8 mouse cellular contexts compared by ENCODE assay signal in the genomic region with DNA sequence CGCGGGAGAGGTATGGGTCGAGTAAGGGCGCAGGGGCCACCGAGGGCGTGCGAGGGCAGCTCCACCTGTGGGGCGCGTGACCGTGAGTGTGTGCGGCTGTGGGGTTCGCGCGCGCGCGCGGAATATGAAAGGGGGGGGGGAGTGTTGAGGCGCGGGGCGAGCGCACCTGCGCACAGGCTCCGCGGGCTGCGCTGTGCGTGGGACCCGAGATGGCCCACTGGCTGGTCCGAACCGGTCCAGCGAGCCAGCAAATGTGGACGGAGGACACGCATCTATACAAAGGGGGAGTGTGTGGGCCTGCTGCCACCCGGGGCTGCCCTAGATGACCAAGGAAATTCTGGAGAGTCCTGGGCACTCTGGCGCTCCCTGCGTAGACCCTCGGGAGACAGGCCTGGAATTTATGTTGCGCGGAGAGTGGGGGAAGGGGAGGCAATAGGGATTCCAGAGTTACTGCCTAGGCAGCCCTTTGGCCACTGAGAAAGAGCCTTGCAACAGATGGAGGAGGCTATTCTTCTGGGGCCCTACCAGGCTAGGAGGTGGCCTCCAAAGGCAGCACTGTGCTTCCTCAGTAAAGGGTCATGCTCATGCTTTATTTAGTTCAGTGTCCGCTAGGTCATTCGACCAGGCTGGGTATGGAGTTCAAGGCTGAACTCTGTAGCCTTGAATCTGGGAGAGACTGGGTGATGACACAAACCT. TPM values are rescaled to one million over a fixed set of nuclear protein-coding genes. Genes with fewer than 3 reads are reported as not detected.
DNase-seq lines count a peak whose midpoint lies in the region; ATAC-seq and TF ChIP-seq lines count a peak whose summit lies in the region.

No protein-coding gene starts in this region.

- H3K9me3 ChIP-seq in heart, embryonic 14.5 days (ENCODE audit: control insufficient read depth, low read length): peaks cover 20% of the 10 kb centered on the region
- no peaks in the 10 kb centered on the region for H3K9me3 ChIP-seq in stomach, postnatal 0 days (ENCODE audit: control insufficient read depth, low read length)

- H3K4me3 ChIP-seq in heart, embryonic 14.5 days (ENCODE audit: control insufficient read depth in 1 of 2, insufficient read depth in 1 of 2, low read depth in 1 of 2, low read length in 2 of 2): peak overlapping the region; percentile 74 to 95
- H3K4me3 ChIP-seq in stomach, postnatal 0 days (ENCODE audit: low read depth, low read length): peak overlapping the region; percentile 73

- peaks cover 20 to 26% of the 10 kb centered on the region in 2 experiments for H3K4me1 ChIP-seq in heart, embryonic 14.5 days (ENCODE audit: control insufficient read depth in 2 of 2, insufficient read depth in 2 of 2, low read length in 2 of 2)
- H3K4me1 ChIP-seq in stomach, postnatal 0 days (replicated peaks; ENCODE audit: control insufficient read depth, insufficient read depth): peaks cover 8% of the 10 kb centered on the region; the same call in 1 of the 2 replicates

- ATAC-seq in heart, embryonic 14.5 days (ENCODE audit: insufficient number of reproducible peaks, insufficient read depth, low FRiP score, low read depth): peak; percentile 19; the same call in 1 of the 2 replicates
- peak; percentile 17; the same call in 1 of the 2 replicates for ATAC-seq in megakaryocyte, adult 5-6 weeks (ENCODE audit: poor library complexity, severe bottlenecking)
- peak; percentile 68 for ATAC-seq in stomach, postnatal 0 days (ENCODE audit: low FRiP score, low TSS enrichment)

- peak overlapping the region; percentile 90 to 92 for H3K27ac ChIP-seq in heart, embryonic 14.5 days (replicated peaks in 1 of 2; ENCODE audit: control insufficient read depth in 1 of 2, insufficient read depth in 1 of 2, low read depth in 2 of 2, low read length in 2 of 2)
- peak overlapping the region; percentile 91 for H3K27ac ChIP-seq in stomach, postnatal 0 days (replicated peaks)

- no peak for TF ChIP-seq EP300 in stomach, postnatal 0 days (optimal IDR thresholded peaks at IDR 0.05)

- no peaks in the 10 kb centered on the region for H3K27me3 ChIP-seq in heart, embryonic 14.5 days (ENCODE audit: control insufficient read depth, insufficient read depth, low read length)
- H3K27me3 ChIP-seq in stomach, postnatal 0 days (ENCODE audit: control insufficient read depth, insufficient read depth, low read length): no peaks in the 10 kb centered on the region

- H3K36me3 ChIP-seq in heart, embryonic 14.5 days (ENCODE audit: control insufficient read depth, insufficient read depth, low read length): peaks cover 39% of the 10 kb centered on the region
- H3K36me3 ChIP-seq in stomach, postnatal 0 days (ENCODE audit: control insufficient read depth, insufficient read depth, low read length): peaks cover 19% of the 10 kb centered on the region

- 1% methylated on average over 37 of the region's 41 CpGs for WGBS in heart, embryonic 14.5 days
- WGBS in stomach, postnatal 0 days: 2% methylated on average over 41 of the region's 41 CpGs

- intact Hi-C loops in heart, postnatal 25 days (cut with DNase I): no loop called here

- H3K4me2 ChIP-seq in heart, embryonic 14.5 days (ENCODE audit: low read length): peak overlapping the region; percentile 88
- peak overlapping the region; percentile 86 for H3K4me2 ChIP-seq in stomach, postnatal 0 days (replicated peaks; ENCODE audit: low read depth)

- TF ChIP-seq CTCF in stomach, postnatal 0 days (IDR thresholded peaks at IDR 0.05; ENCODE audit: low read depth): no peak

- H3K9ac ChIP-seq in heart, embryonic 14.5 days (ENCODE audit: low read length): peak overlapping the region; percentile 94
- H3K9ac ChIP-seq in stomach, postnatal 0 days (ENCODE audit: low read length): peak overlapping the region; percentile 92

- DNase-seq in heart, adult 18-20 months: peak; percentile 33 to 60
- no peak for DNase-seq in heart, postnatal 25 days (ENCODE audit: low spot score)
- peak; percentile 38 for DNase-seq in ES-CJ7 (ENCODE audit: low read depth, low spot score)
- peak; percentile 78 for DNase-seq in embryo, embryonic 9.5 days (ENCODE audit: extremely low spot score)
- peak; percentile 68 to 69 for DNase-seq in kidney, postnatal 36 days
- DNase-seq in stomach, postnatal 0 days (ENCODE audit: low spot score): no peak

RNA-seq across cellular contexts. Expression of a gene that starts 0.5 kb away (rescaled TPM):
- total RNA-seq in heart, adult 18-20 months (2021): not detected
- total RNA-seq in heart, postnatal 25 days (2021): 1 to 10 TPM; 1.0 to 2.2 TPM
- 0.84 TPM in 1 of 2 replicates, not detected in the other for polyA plus RNA-seq in heart, embryonic 14.5 days (2014; fragmentation: Nextera tagmentation; extraction: Ambion mirVana)
- not detected in 2 replicates for total RNA-seq in megakaryocyte, adult 5-6 weeks (2015)
- total RNA-seq in megakaryocyte, adult 5-6 weeks (2017): not detected in 2 replicates
- polyA plus RNA-seq in stomach, postnatal 0 days (2015; fragmentation: Nextera tagmentation; extraction: Ambion mirVana): not detected in 2 replicates

RNA-seq across cellular contexts. Expression of a gene that starts 0.5 kb away (rescaled TPM):
- 10 to 100 TPM; 32.3 to 32.9 TPM for total RNA-seq in heart, adult 18-20 months (2021)
- 10 to 100 TPM; 31.0 to 31.8 TPM for total RNA-seq in heart, postnatal 25 days (2021)
- polyA plus RNA-seq in heart, embryonic 14.5 days (2014; fragmentation: Nextera tagmentation; extraction: Ambion mirVana): 23.4 and 25.4 TPM in 2 replicates
- total RNA-seq in megakaryocyte, adult 5-6 weeks (2015): 1.8 and 2.7 TPM in 2 replicates
- 4.0 and 4.3 TPM in 2 replicates for total RNA-seq in megakaryocyte, adult 5-6 weeks (2017)
- 11.6 and 12.9 TPM in 2 replicates for polyA plus RNA-seq in stomach, postnatal 0 days (2015; fragmentation: Nextera tagmentation; extraction: Ambion mirVana)

RNA-seq across cellular contexts. Expression of a gene that starts 4.8 kb away (rescaled TPM):
- not detected for total RNA-seq in heart, adult 18-20 months (2021)
- total RNA-seq in heart, postnatal 25 days (2021): not detected
- 1.3 TPM in 1 of 2 replicates, not detected in the other for polyA plus RNA-seq in heart, embryonic 14.5 days (2014; fragmentation: Nextera tagmentation; extraction: Ambion mirVana)
- not detected in 2 replicates for total RNA-seq in megakaryocyte, adult 5-6 weeks (2015)
- total RNA-seq in megakaryocyte, adult 5-6 weeks (2017): not detected in 2 replicates
- not detected in 2 replicates for polyA plus RNA-seq in stomach, postnatal 0 days (2015; fragmentation: Nextera tagmentation; extraction: Ambion mirVana)

RNA-seq across cellular contexts. Expression of a gene that starts 7.7 kb away (rescaled TPM):
- total RNA-seq in heart, adult 18-20 months (2021): 10 to 100 TPM; 11.8 to 12.3 TPM
- total RNA-seq in heart, postnatal 25 days (2021): 10 to 100 TPM; 10.9 to 11.2 TPM
- polyA plus RNA-seq in heart, embryonic 14.5 days (2014; fragmentation: Nextera tagmentation; extraction: Ambion mirVana): 5.4 and 6.3 TPM in 2 replicates
- total RNA-seq in megakaryocyte, adult 5-6 weeks (2015): 0.45 and 0.82 TPM in 2 replicates
- total RNA-seq in megakaryocyte, adult 5-6 weeks (2017): 1.8 and 6.3 TPM in 2 replicates
- polyA plus RNA-seq in stomach, postnatal 0 days (2015; fragmentation: Nextera tagmentation; extraction: Ambion mirVana): 2.2 and 2.8 TPM in 2 replicates

RNA-seq across cellular contexts. Expression of a gene that starts 21.6 kb away (rescaled TPM):
- 10 to 100 TPM; 60.1 to 86.3 TPM for total RNA-seq in heart, adult 18-20 months (2021)
- 10 to 100 TPM; 73.6 to 91.2 TPM for total RNA-seq in heart, postnatal 25 days (2021)
- 39.4 and 45.3 TPM in 2 replicates for polyA plus RNA-seq in heart, embryonic 14.5 days (2014; fragmentation: Nextera tagmentation; extraction: Ambion mirVana)
- 0.74 TPM in 1 of 2 replicates, not detected in the other for total RNA-seq in megakaryocyte, adult 5-6 weeks (2015)
- total RNA-seq in megakaryocyte, adult 5-6 weeks (2017): 0.15 and 0.94 TPM in 2 replicates
- 273 and 283 TPM in 2 replicates for polyA plus RNA-seq in stomach, postnatal 0 days (2015; fragmentation: Nextera tagmentation; extraction: Ambion mirVana)

Comparison
In these comparisons a context has a peak if more than half of its experiments do, and no peak if none do; other contexts are left out.
1. DNase-seq: peak in heart, adult 18-20 months (2 of 2), ES-CJ7 (single experiment), embryo, embryonic 9.5 days (single experiment) and kidney, postnatal 36 days (2 of 2); none in heart, postnatal 25 days (single experiment) and stomach, postnatal 0 days (single experiment).
2. ATAC-seq: peak in every context shown above with its lines; median percentile 68 in stomach, postnatal 0 days; 19 in heart, embryonic 14.5 days; 17 in megakaryocyte, adult 5-6 weeks.
3. RNA of a gene that starts 0.5 kb away (total RNA-seq): 32.3 to 32.9 TPM in heart, adult 18-20 months and 31.0 to 31.8 TPM in heart, postnatal 25 days; 1.8 to 4.3 TPM in megakaryocyte, adult 5-6 weeks; every median in the first group is over 4 times any median in the second.